Mouse (Mus musculus): ENCODE measurements around the gene Alkbh6. TPM values are rescaled to one million over a fixed set of nuclear protein-coding genes. Genes with fewer than 3 reads are reported as not detected.

Gene Alkbh6
- polyA plus RNA-seq, 1 experiment from 2014 or later, result 80.7 TPM

- Histone ChIP-seq H3K9ac (replicated peaks; ENCODE audit: low read length) (no peak overlapping the region), H3K4me1 (ENCODE audit: control insufficient read depth, insufficient read depth, low read length) (no peaks in the 10 kb centered on the region; the same call in 1 of the 2 replicates), H3K27me3 (ENCODE audit: control insufficient read depth, insufficient read depth, low read length) (no peaks in the 10 kb centered on the region; the same call in 1 of the 2 replicates), H3K4me2 (ENCODE audit: low read depth, low read length) (no peak overlapping the region), H3K9me3 (replicated peaks; ENCODE audit: control insufficient read depth, low read length) (no peaks in the 10 kb centered on the region), H3K36me3 (replicated peaks; ENCODE audit: control insufficient read depth, insufficient read depth, low read depth, low read length) (peaks cover 4% of the 10 kb centered on the region; the same call in 1 of the 2 replicates), H3K27ac (replicated peaks; ENCODE audit: low read depth, low read length) (no peak overlapping the region), H3K4me3 (ENCODE audit: low read depth, low read length) (no peak overlapping the region)
- 60% methylated on average over 7 of the region's 7 CpGs for WGBS
- DNase-seq (ENCODE audit: low spot score) (no peak), ATAC-seq (replicated peaks; ENCODE audit: insufficient number of reproducible peaks, low FRiP score, low TSS enrichment, low read depth) (no peak)
Observed at GRCm38 (mm10) chr7:30358378-30359186, 50.1 kb downstream of the Alkbh6 start.

- Histone ChIP-seq H3K9me3 (replicated peaks; ENCODE audit: control insufficient read depth, low read length) (no peaks in the 10 kb centered on the region), H3K27me3 (ENCODE audit: control insufficient read depth, insufficient read depth, low read length) (peaks cover 4% of the 10 kb centered on the region; the same call in 1 of the 2 replicates), H3K4me2 (ENCODE audit: low read depth, low read length) (no peak overlapping the region), H3K9ac (replicated peaks; ENCODE audit: low read length) (no peak overlapping the region), H3K36me3 (replicated peaks; ENCODE audit: control insufficient read depth, insufficient read depth, low read depth, low read length) (peaks cover 4% of the 10 kb centered on the region; the same call in 1 of the 2 replicates), H3K4me3 (ENCODE audit: low read depth, low read length) (no peak overlapping the region), H3K27ac (replicated peaks; ENCODE audit: low read depth, low read length) (no peak overlapping the region), H3K4me1 (ENCODE audit: control insufficient read depth, insufficient read depth, low read length) (no peaks in the 10 kb centered on the region; the same call in 1 of the 2 replicates)
- ATAC-seq (replicated peaks; ENCODE audit: insufficient number of reproducible peaks, low FRiP score, low TSS enrichment, low read depth) (no peak), DNase-seq (ENCODE audit: low spot score) (no peak)
- WGBS, result 89% methylated on average over 31 of the region's 31 CpGs
Observed at GRCm38 (mm10) chr7:30359276-30359865, 50.9 kb downstream of the Alkbh6 start.

- Histone ChIP-seq H3K4me3 (ENCODE audit: low read depth, low read length) (no peak overlapping the region), H3K36me3 (replicated peaks; ENCODE audit: control insufficient read depth, insufficient read depth, low read depth, low read length) (peaks cover 4% of the 10 kb centered on the region; the same call in 1 of the 2 replicates), H3K27me3 (ENCODE audit: control insufficient read depth, insufficient read depth, low read length) (peaks cover 4% of the 10 kb centered on the region; the same call in 1 of the 2 replicates), H3K27ac (replicated peaks; ENCODE audit: low read depth, low read length) (no peak overlapping the region), H3K4me2 (ENCODE audit: low read depth, low read length) (no peak overlapping the region), H3K9me3 (replicated peaks; ENCODE audit: control insufficient read depth, low read length) (no peaks in the 10 kb centered on the region), H3K9ac (replicated peaks; ENCODE audit: low read length) (no peak overlapping the region), H3K4me1 (ENCODE audit: control insufficient read depth, insufficient read depth, low read length) (no peaks in the 10 kb centered on the region; the same call in 1 of the 2 replicates)
- ATAC-seq (replicated peaks; ENCODE audit: insufficient number of reproducible peaks, low FRiP score, low TSS enrichment, low read depth) (no peak), DNase-seq (ENCODE audit: low spot score) (no peak)
- WGBS, result 93% methylated on average over 17 of the region's 17 CpGs
Observed at GRCm38 (mm10) chr7:30360028-30360427, 51.5 kb downstream of the Alkbh6 start.

- peak within 1 kb of the TSS; percentile 90 for H3K4me2 ChIP-seq (ENCODE audit: low read depth, low read length)
- no peak within 1 kb of the TSS for H3K27ac ChIP-seq (replicated peaks; ENCODE audit: low read depth, low read length)
- no peaks in the 10 kb centered on the region; the same call in 1 of the 2 replicates for H3K4me1 ChIP-seq (ENCODE audit: control insufficient read depth, insufficient read depth, low read length)
- peak; percentile 93 for DNase-seq (ENCODE audit: low spot score)
- 1% methylated on average over 50 of the region's 55 CpGs for WGBS
- peak within 1 kb of the TSS; percentile 75 for H3K4me3 ChIP-seq (ENCODE audit: low read depth, low read length)
- no peaks in the 10 kb centered on the region for H3K9me3 ChIP-seq (replicated peaks; ENCODE audit: control insufficient read depth, low read length)
- peaks cover 4% of the 10 kb centered on the region; the same call in 1 of the 2 replicates for H3K27me3 ChIP-seq (ENCODE audit: control insufficient read depth, insufficient read depth, low read length)
- ATAC-seq (replicated peaks; ENCODE audit: insufficient number of reproducible peaks, low FRiP score, low TSS enrichment, low read depth), result peak; percentile 64; the same call in 1 of the 2 replicates
- no peaks in the 10 kb centered on the region for H3K36me3 ChIP-seq (replicated peaks; ENCODE audit: control insufficient read depth, insufficient read depth, low read depth, low read length)
- peak within 1 kb of the TSS; percentile 84 for H3K9ac ChIP-seq (replicated peaks; ENCODE audit: low read length)
Observed at GRCm38 (mm10) chr7:30362652-30363343, 54.3 kb downstream of the Alkbh6 start, which contains the start of gene Lrfn3. Lrfn3 (minus strand) TSS chr7:30362772.

- H3K4me3 ChIP-seq (ENCODE audit: low read depth, low read length), result peak overlapping the region; percentile 75
- no peaks in the 10 kb centered on the region for H3K9me3 ChIP-seq (replicated peaks; ENCODE audit: control insufficient read depth, low read length)
- no peak for ATAC-seq (replicated peaks; ENCODE audit: insufficient number of reproducible peaks, low FRiP score, low TSS enrichment, low read depth)
- H3K9ac ChIP-seq (replicated peaks; ENCODE audit: low read length), result no peak overlapping the region
- peak overlapping the region; percentile 90 for H3K4me2 ChIP-seq (ENCODE audit: low read depth, low read length)
- 68% methylated on average over 6 of the region's 6 CpGs for WGBS
- peaks cover 4% of the 10 kb centered on the region; the same call in 1 of the 2 replicates for H3K27me3 ChIP-seq (ENCODE audit: control insufficient read depth, insufficient read depth, low read length)
- DNase-seq (ENCODE audit: low spot score), result no peak
- H3K4me1 ChIP-seq (ENCODE audit: control insufficient read depth, insufficient read depth, low read length), result no peaks in the 10 kb centered on the region; the same call in 1 of the 2 replicates
- no peaks in the 10 kb centered on the region for H3K36me3 ChIP-seq (replicated peaks; ENCODE audit: control insufficient read depth, insufficient read depth, low read depth, low read length)
- no peak overlapping the region for H3K27ac ChIP-seq (replicated peaks; ENCODE audit: low read depth, low read length)
Observed at GRCm38 (mm10) chr7:30363344-30363738, 54.8 kb downstream of the Alkbh6 start.

Other genes starting within 250 kb of the Alkbh6 start
- gene Zfp82, start 235.8 kb upstream of the Alkbh6 start, polyA plus RNA-seq (2014; fragmentation: Nextera tagmentation; extraction: Ambion mirVana), result 3.4 and 4.2 TPM in 2 replicates
- gene Gm26920, start 218.3 kb upstream of the Alkbh6 start, polyA plus RNA-seq (2014; fragmentation: Nextera tagmentation; extraction: Ambion mirVana), result 3.6 and 4.8 TPM in 2 replicates
- 17.5 and 18.4 TPM in 2 replicates for gene Zfp566, start 218.2 kb upstream of the Alkbh6 start, polyA plus RNA-seq (2014; fragmentation: Nextera tagmentation; extraction: Ambion mirVana)
- gene Zfp260, start 213.9 kb upstream of the Alkbh6 start, polyA plus RNA-seq (2014; fragmentation: Nextera tagmentation; extraction: Ambion mirVana), result 152 and 161 TPM in 2 replicates
- gene Zfp382, start 186.8 kb upstream of the Alkbh6 start, polyA plus RNA-seq (2014; fragmentation: Nextera tagmentation; extraction: Ambion mirVana), result 5.9 and 6.2 TPM in 2 replicates
- 19.8 and 23.0 TPM in 2 replicates for gene Zfp146, start 139.0 kb upstream of the Alkbh6 start, polyA plus RNA-seq (2014; fragmentation: Nextera tagmentation; extraction: Ambion mirVana)
- 2.4 and 3.0 TPM in 2 replicates for gene Cox7a1, start 124.6 kb upstream of the Alkbh6 start, polyA plus RNA-seq (2014; fragmentation: Nextera tagmentation; extraction: Ambion mirVana)
- 56.8 and 56.9 TPM in 2 replicates for gene Capns1, start 109.9 kb upstream of the Alkbh6 start, polyA plus RNA-seq (2014; fragmentation: Nextera tagmentation; extraction: Ambion mirVana)
- gene Polr2i, start 76.8 kb upstream of the Alkbh6 start, polyA plus RNA-seq (2014; fragmentation: Nextera tagmentation; extraction: Ambion mirVana), result 166 and 177 TPM in 2 replicates
- gene Tbcb, start 76.4 kb upstream of the Alkbh6 start, polyA plus RNA-seq (2014; fragmentation: Nextera tagmentation; extraction: Ambion mirVana), result 245 and 256 TPM in 2 replicates
- not detected in 2 replicates for gene Ovol3, start 73.0 kb upstream of the Alkbh6 start, polyA plus RNA-seq (2014; fragmentation: Nextera tagmentation; extraction: Ambion mirVana)
- 0.28 and 0.31 TPM in 2 replicates for gene Thap8, start 28.6 kb upstream of the Alkbh6 start, polyA plus RNA-seq (2014; fragmentation: Nextera tagmentation; extraction: Ambion mirVana)
- gene Wdr62, start 28.3 kb upstream of the Alkbh6 start, polyA plus RNA-seq (2014; fragmentation: Nextera tagmentation; extraction: Ambion mirVana), result 5.2 and 9.3 TPM in 2 replicates
- gene Clip3, start 17.0 kb upstream of the Alkbh6 start, polyA plus RNA-seq (2014; fragmentation: Nextera tagmentation; extraction: Ambion mirVana), result 52.5 and 70.5 TPM in 2 replicates
- 34.5 and 44.5 TPM in 2 replicates for gene Syne4, start 6.1 kb downstream of the Alkbh6 start, polyA plus RNA-seq (2014; fragmentation: Nextera tagmentation; extraction: Ambion mirVana)
- gene E130208F15Rik, start 13.0 kb downstream of the Alkbh6 start, polyA plus RNA-seq (2014; fragmentation: Nextera tagmentation; extraction: Ambion mirVana), result 1.4 TPM in 1 of 2 replicates, not detected in the other
- gene Sdhaf1, start 15.2 kb downstream of the Alkbh6 start, polyA plus RNA-seq (2014; fragmentation: Nextera tagmentation; extraction: Ambion mirVana), result 24.4 and 25.0 TPM in 2 replicates
- gene Lrfn3, start 54.1 kb downstream of the Alkbh6 start, polyA plus RNA-seq (2014; fragmentation: Nextera tagmentation; extraction: Ambion mirVana), result 4.5 and 5.1 TPM in 2 replicates
- 16.9 and 17.9 TPM in 2 replicates for gene Tyrobp, start 105.0 kb downstream of the Alkbh6 start, polyA plus RNA-seq (2014; fragmentation: Nextera tagmentation; extraction: Ambion mirVana)
- gene Hcst, start 111.1 kb downstream of the Alkbh6 start, polyA plus RNA-seq (2014; fragmentation: Nextera tagmentation; extraction: Ambion mirVana), result 0.72 TPM in 1 of 2 replicates, not detected in the other
- gene Nfkbid, start 113.0 kb downstream of the Alkbh6 start, polyA plus RNA-seq (2014; fragmentation: Nextera tagmentation; extraction: Ambion mirVana), result 1.6 TPM in 2 replicates
- gene Aplp1, start 136.8 kb downstream of the Alkbh6 start, polyA plus RNA-seq (2014; fragmentation: Nextera tagmentation; extraction: Ambion mirVana), result 40.2 and 45.4 TPM in 2 replicates
- gene Kirrel2, start 149.0 kb downstream of the Alkbh6 start, polyA plus RNA-seq (2014; fragmentation: Nextera tagmentation; extraction: Ambion mirVana), result 0.45 and 0.84 TPM in 2 replicates
- gene Nphs1, start 149.6 kb downstream of the Alkbh6 start, polyA plus RNA-seq (2014; fragmentation: Nextera tagmentation; extraction: Ambion mirVana), result 0.36 TPM in 1 of 2 replicates, not detected in the other
- gene Prodh2, start 184.9 kb downstream of the Alkbh6 start, polyA plus RNA-seq (2014; fragmentation: Nextera tagmentation; extraction: Ambion mirVana), result not detected in 2 replicates
- gene Arhgap33, start 226.3 kb downstream of the Alkbh6 start, polyA plus RNA-seq (2014; fragmentation: Nextera tagmentation; extraction: Ambion mirVana), result 11.5 and 14.7 TPM in 2 replicates
- 4.4 and 6.2 TPM in 2 replicates for gene Hspb6, start 243.5 kb downstream of the Alkbh6 start, polyA plus RNA-seq (2014; fragmentation: Nextera tagmentation; extraction: Ambion mirVana)
- 13.0 and 13.7 TPM in 2 replicates for gene Proser3, start 243.6 kb downstream of the Alkbh6 start, polyA plus RNA-seq (2014; fragmentation: Nextera tagmentation; extraction: Ambion mirVana)

Measured in embryonic facial prominence, embryonic 11.5 days (tissue).